Mouse (Mus musculus) forebrain, embryonic 13.5 days (tissue): ENCODE measurements around the gene Olfr1226. TPM values are rescaled to one million over a fixed set of nuclear protein-coding genes. Genes with fewer than 3 reads are reported as not detected.
"Not testable (repeated sequence)": the region's sequence is repeated elsewhere in the genome, so short reads cannot be mapped to it uniquely, and the experiment has no call there.

ENCODE experiments used
- ATAC-seq: fragments of 200-750 bp; cut with Nextera tagmentation; 2 replicates; pipeline ENCODE4 v1.8.0; 2017
- H3K27ac ChIP-seq: fragments of 300-500 bp; sonication (generic); 2 replicates; pipeline ENCODE4 v1.5.1; 2015; ENCODE audit warnings: inconsistent platforms, mild to moderate bottlenecking, moderate library complexity
- H3K27me3 ChIP-seq: fragments of 300-500 bp; sonication (generic); 2 replicates; pipeline ENCODE4 v1.6.1; 2015; ENCODE audit warnings: mild to moderate bottlenecking, inconsistent platforms
- H3K36me3 ChIP-seq: fragments of 300-500 bp; sonication (generic); 2 replicates; pipeline ENCODE4 v1.6.1; 2015; ENCODE audit warnings: mild to moderate bottlenecking, inconsistent platforms; ENCODE audit not compliant: poor library complexity, severe bottlenecking
- H3K4me1 ChIP-seq: fragments of 300-500 bp; sonication (generic); 2 replicates; pipeline ENCODE4 v1.6.1; 2015; ENCODE audit warnings: inconsistent platforms
- H3K4me2 ChIP-seq: fragments of 300-500 bp; sonication (generic); 2 replicates; pipeline ENCODE4 v1.6.1; 2015; ENCODE audit warnings: inconsistent platforms, mild to moderate bottlenecking, moderate library complexity
- H3K4me3 ChIP-seq: fragments of 300-500 bp; sonication (generic); 2 replicates; pipeline ENCODE4 v1.5.1; 2015; ENCODE audit warnings: mild to moderate bottlenecking, inconsistent platforms
- H3K9ac ChIP-seq: fragments of 300-500 bp; sonication (generic); 2 replicates; pipeline ENCODE4 v1.6.1; 2015; ENCODE audit warnings: mild to moderate bottlenecking, inconsistent platforms
- H3K9me3 ChIP-seq: fragments of 300-500 bp; sonication (generic); replicated peaks from 2 replicates; pipeline ENCODE4 v1.6.1; 2016; ENCODE audit warnings: inconsistent platforms
- WGBS: fragments of 180-500 bp; shearing (Covaris S2); methylation state at CpG from one replicate; pipeline ENCODE4 v1.1.7; 2015; 5-methylcytosine and 5-hydroxymethylcytosine counted together
- polyA plus RNA-seq: library from polyadenylated mRNA; unstranded; fragments of >200 nt; fragmentation: Nextera tagmentation; extraction: Ambion mirVana; gene quantifications from 2 replicates; pipeline ENCODE4 v1.2.1, GENCODE M21; 2015

The Olfr1226 gene
- polyA plus RNA-seq, result not detected in 2 replicates

- no peak within 1 kb of the TSS for H3K4me2 ChIP-seq
- H3K9ac ChIP-seq, result no peak within 1 kb of the TSS
- H3K27me3 ChIP-seq, result no peaks in the 10 kb centered on the region
- H3K4me1 ChIP-seq, result no peaks in the 10 kb centered on the region
- H3K9me3 ChIP-seq, result no peaks in the 10 kb centered on the region
- ATAC-seq, result no peak
- no peak within 1 kb of the TSS for H3K27ac ChIP-seq
- 62% methylated on average over 2 of the region's 2 CpGs for WGBS
- no peaks in the 10 kb centered on the region for H3K36me3 ChIP-seq
- H3K4me3 ChIP-seq, result no peak within 1 kb of the TSS
Observed at GRCm38 (mm10) chr2:89199948-89200347, at the start of gene Olfr1226. TSS of gene Olfr1226 (minus strand) at chr2:89200048.

- H3K9ac ChIP-seq, result no peak overlapping the region
- H3K4me1 ChIP-seq, result no peaks in the 10 kb centered on the region
- WGBS, result 92% methylated on average over 3 of the region's 3 CpGs
- H3K27me3 ChIP-seq, result no peaks in the 10 kb centered on the region
- no peaks in the 10 kb centered on the region for H3K36me3 ChIP-seq
- ATAC-seq, result no peak
- no peak overlapping the region for H3K4me3 ChIP-seq
- H3K27ac ChIP-seq, result no peak overlapping the region
- no peaks in the 10 kb centered on the region for H3K9me3 ChIP-seq
- H3K4me2 ChIP-seq, result no peak overlapping the region
Observed at GRCm38 (mm10) chr2:89196325-89196982, 3.4 kb downstream of the Olfr1226 start.

DNA sequence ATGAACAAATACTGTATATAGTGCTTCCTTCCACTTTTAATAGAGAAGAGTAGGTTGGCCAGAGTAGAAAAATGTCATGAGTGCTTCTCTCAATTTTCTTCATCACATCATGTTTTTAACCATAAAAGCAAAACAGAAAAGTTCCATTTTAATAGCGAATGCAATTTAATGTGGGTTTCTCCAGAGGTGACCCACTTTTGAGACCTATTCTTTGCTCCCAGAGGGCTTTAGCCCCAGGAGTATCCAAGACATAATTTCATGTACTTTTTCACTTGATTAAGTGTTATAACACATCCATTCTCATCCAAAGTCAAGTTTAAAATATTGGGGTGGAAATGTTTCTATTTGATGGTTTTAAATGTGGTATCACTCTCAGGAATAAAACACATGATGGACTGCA lies 25.3 kb downstream of the Olfr1226 start, which contains the start of gene Olfr1225:
Gene Olfr1225 (minus strand): TSS at position 101 of the 400 bp plus-strand sequence.
- Histone ChIP-seq H3K27ac (no peak within 1 kb of the TSS), H3K36me3 (no peaks in the 10 kb centered on the region), H3K4me1 (no peaks in the 10 kb centered on the region), H3K4me3 (no peak within 1 kb of the TSS), H3K4me2 (no peak within 1 kb of the TSS), H3K9ac (no peak within 1 kb of the TSS), H3K9me3 (no peaks in the 10 kb centered on the region), H3K27me3 (no peaks in the 10 kb centered on the region)
- no peak for ATAC-seq
- 96% methylated on average over 1 of the region's 1 CpGs for WGBS

GRCm38 (mm10) chr2:89164711-89165110 lies 35.1 kb downstream of the Olfr1226 start:
- H3K4me2 ChIP-seq, H3K27me3 ChIP-seq, H3K9me3 ChIP-seq, H3K9ac ChIP-seq, H3K27ac ChIP-seq, ATAC-seq, H3K36me3 ChIP-seq, H3K4me1 ChIP-seq, H3K4me3 ChIP-seq: not testable (repeated sequence)
- 94% methylated on average over 4 of the region's 4 CpGs for WGBS

DNA sequence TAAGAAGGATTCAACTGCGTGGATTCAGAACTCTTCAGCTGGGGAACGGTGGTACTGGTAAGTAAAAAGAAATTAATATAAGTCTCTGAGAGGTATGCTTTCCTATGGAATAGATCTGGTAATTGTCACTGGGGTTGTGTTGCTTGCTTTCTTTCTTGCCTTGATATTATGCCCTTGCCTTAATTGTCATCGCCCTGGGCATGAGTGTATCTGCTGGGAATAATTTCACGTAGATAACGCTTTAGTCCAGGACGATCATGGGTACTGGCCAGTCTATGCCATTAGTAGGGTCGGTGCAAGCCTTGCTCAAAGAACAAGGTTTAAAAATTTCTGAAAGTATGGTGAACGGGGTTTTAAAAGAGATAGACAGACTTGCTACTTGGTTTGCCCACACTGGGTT lies 35.9 kb downstream of the Olfr1226 start, which contains the start of gene Olfr1224-ps1:
Gene Olfr1224-ps1 (minus strand): TSS at position 101 of the 400 bp plus-strand sequence.
- H3K27ac ChIP-seq, ATAC-seq, H3K4me1 ChIP-seq, H3K9ac ChIP-seq, H3K36me3 ChIP-seq, H3K4me3 ChIP-seq, H3K4me2 ChIP-seq, H3K9me3 ChIP-seq, H3K27me3 ChIP-seq: not testable (repeated sequence)
- 91% methylated on average over 8 of the region's 8 CpGs for WGBS

DNA sequence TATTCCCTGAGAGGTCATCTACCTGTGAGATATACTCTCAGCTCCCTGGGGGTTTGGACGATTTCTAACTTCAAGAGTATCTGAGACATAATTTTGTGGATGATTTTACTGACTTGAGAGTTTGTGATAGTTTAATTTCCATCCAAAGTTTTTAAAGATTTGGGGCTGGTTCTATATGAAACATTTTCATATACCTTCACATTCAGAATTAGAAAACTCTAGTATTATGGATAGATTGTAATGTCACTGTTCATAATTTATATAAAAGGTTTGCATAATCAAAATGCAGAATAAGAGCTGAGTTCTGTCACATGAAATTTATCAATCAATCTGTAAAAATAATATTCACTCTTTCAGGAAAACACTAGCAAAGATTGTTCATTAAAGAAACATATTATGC lies 48.4 kb downstream of the Olfr1226 start, which contains the start of gene Olfr1223:
Gene Olfr1223 (minus strand): TSS at position 101 of the 400 bp plus-strand sequence.
- Histone ChIP-seq H3K4me2 (no peak within 1 kb of the TSS), H3K27ac (no peak within 1 kb of the TSS), H3K36me3 (no peaks in the 10 kb centered on the region), H3K9me3 (no peaks in the 10 kb centered on the region), H3K9ac (no peak within 1 kb of the TSS), H3K4me3 (no peak within 1 kb of the TSS), H3K4me1 (no peaks in the 10 kb centered on the region), H3K27me3 (no peaks in the 10 kb centered on the region)
- 84% methylated on average over 1 of the region's 1 CpGs for WGBS
- no peak for ATAC-seq

Other genes with a start within 250 kb of the Olfr1226 start
- not detected in 2 replicates for gene Olfr1212, start 246.1 kb downstream of the Olfr1226 start, polyA plus RNA-seq
- not detected in 2 replicates for gene Gm13762, start 219.8 kb downstream of the Olfr1226 start, polyA plus RNA-seq
- not detected in 2 replicates for gene Olfr1214, start 207.4 kb downstream of the Olfr1226 start, polyA plus RNA-seq
- not detected in 2 replicates for gene Olfr1215, start 193.1 kb downstream of the Olfr1226 start, polyA plus RNA-seq
- gene Olfr1216, start 181.7 kb downstream of the Olfr1226 start, polyA plus RNA-seq, result not detected in 2 replicates
- gene Olfr1217, start 168.0 kb downstream of the Olfr1226 start, polyA plus RNA-seq, result not detected in 2 replicates
- not detected in 2 replicates for gene Olfr1218, start 138.9 kb downstream of the Olfr1226 start, polyA plus RNA-seq
- gene Olfr1219, start 116.5 kb downstream of the Olfr1226 start, polyA plus RNA-seq, result not detected in 2 replicates
- gene Olfr1220, start 93.2 kb downstream of the Olfr1226 start, polyA plus RNA-seq, result not detected in 2 replicates
- not detected in 2 replicates for gene Olfr1221, start 82.8 kb downstream of the Olfr1226 start, polyA plus RNA-seq
- gene Olfr1222, start 67.0 kb downstream of the Olfr1226 start, polyA plus RNA-seq, result not detected in 2 replicates
- not detected in 2 replicates for gene Olfr1223, start 48.5 kb downstream of the Olfr1226 start, polyA plus RNA-seq
- gene Olfr1224-ps1, start 36.0 kb downstream of the Olfr1226 start, polyA plus RNA-seq, result not detected in 2 replicates
- not detected in 2 replicates for gene Olfr1225, start 25.4 kb downstream of the Olfr1226 start, polyA plus RNA-seq
- gene Olfr1228, start 54.0 kb upstream of the Olfr1226 start, polyA plus RNA-seq, result not detected in 2 replicates
- gene Olfr1229, start 88.0 kb upstream of the Olfr1226 start, polyA plus RNA-seq, result not detected in 2 replicates
- gene Olfr1230, start 97.2 kb upstream of the Olfr1226 start, polyA plus RNA-seq, result not detected in 2 replicates
- gene Olfr1231, start 107.0 kb upstream of the Olfr1226 start, polyA plus RNA-seq, result not detected in 2 replicates
- not detected in 2 replicates for gene Olfr1232, start 129.6 kb upstream of the Olfr1226 start, polyA plus RNA-seq
- gene Olfr1233, start 142.3 kb upstream of the Olfr1226 start, polyA plus RNA-seq, result not detected in 2 replicates
- gene Olfr1234, start 164.8 kb upstream of the Olfr1226 start, polyA plus RNA-seq, result not detected in 2 replicates
- gene Olfr1238, start 209.6 kb upstream of the Olfr1226 start, polyA plus RNA-seq, result not detected in 2 replicates
- gene Olfr1239, start 220.4 kb upstream of the Olfr1226 start, polyA plus RNA-seq, result not detected in 2 replicates
- gene Olfr1240, start 243.0 kb upstream of the Olfr1226 start, polyA plus RNA-seq, result not detected in 2 replicates